In the genomic region with DNA sequence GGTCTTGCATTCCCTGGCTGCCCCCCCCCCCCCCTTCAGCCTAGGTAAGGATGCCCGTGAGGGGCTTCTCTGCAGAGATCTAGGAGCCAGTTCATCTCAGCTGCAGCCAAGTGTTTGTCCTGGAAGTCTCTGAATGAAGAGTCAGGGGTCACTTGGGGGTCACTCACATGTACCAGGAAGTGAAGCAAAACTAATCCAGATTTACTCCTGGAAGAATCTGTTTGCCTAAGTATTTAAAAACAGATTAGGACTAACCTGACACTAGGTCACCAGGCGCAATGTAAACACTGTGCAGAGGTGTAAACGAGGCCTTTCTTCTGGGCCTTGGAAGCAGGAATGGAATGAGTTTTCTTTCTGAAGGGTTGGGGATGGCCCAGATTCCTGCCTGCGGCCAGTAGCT, we compare ENCODE assay signal across 23 mouse cellular contexts. TPM values are rescaled to one million over a fixed set of nuclear protein-coding genes. Genes with fewer than 3 reads are reported as not detected.
A peak's percentile ranks its signal among the peaks of the same experiment; 100 is the strongest.
DNase-seq lines count a peak whose midpoint lies in the region; ATAC-seq lines count a peak whose summit lies in the region.
"Had no signal": no experiment of that assay in that cellular context is flagged by ENCODE, and none has a peak within 500 bp of the region (broad histone marks: within the 10 kb centered on the region; RNA-seq: fewer than 3 reads in every experiment).

No protein-coding gene starts in this region.

- no peaks in the 10 kb centered on the region for H3K27me3 ChIP-seq in lung, embryonic 16.5 days (ENCODE audit: control insufficient read depth, insufficient read depth, low read depth, low read length)
- no peaks in the 10 kb centered on the region for H3K27me3 ChIP-seq in embryonic facial prominence, embryonic 14.5 days (replicated peaks; ENCODE audit: control insufficient read depth, insufficient read depth, low read length)
- no peaks in the 10 kb centered on the region for H3K27me3 ChIP-seq in stomach, embryonic 16.5 days (ENCODE audit: control insufficient read depth, insufficient read depth, low read length)
- H3K27me3 ChIP-seq in midbrain, embryonic 14.5 days (ENCODE audit: control insufficient read depth, insufficient read depth, low read length), result no peaks in the 10 kb centered on the region
- H3K27me3 ChIP-seq: forebrain, embryonic 12.5 days; heart, embryonic 12.5 days; hindbrain, embryonic 12.5 days; limb, embryonic 12.5 days; liver, embryonic 13.5 days; neural tube, embryonic 12.5 days had no signal

- ATAC-seq in lung, embryonic 16.5 days (ENCODE audit: low read depth), result peak; percentile 17; the same call in 1 of the 2 replicates
- peak; percentile 41; the same call in 1 of the 2 replicates for ATAC-seq in embryonic facial prominence, embryonic 14.5 days (ENCODE audit: low read depth)
- peak; percentile 65; the same call in 1 of the 2 replicates for ATAC-seq in stomach, embryonic 16.5 days (ENCODE audit: insufficient read depth, low FRiP score)
- ATAC-seq in midbrain, embryonic 14.5 days (ENCODE audit: low FRiP score, low TSS enrichment), result no peak
- ATAC-seq: inflammation-experienced regulatory T-cells, adult 6 months had no signal

- no peak overlapping the region for H3K27ac ChIP-seq in lung, embryonic 16.5 days (ENCODE audit: low read length)
- H3K27ac ChIP-seq in embryonic facial prominence, embryonic 14.5 days (replicated peaks; ENCODE audit: low read depth, low read length), result no peak overlapping the region
- H3K27ac ChIP-seq in stomach, embryonic 16.5 days (ENCODE audit: low read length), result no peak overlapping the region
- no peak overlapping the region for H3K27ac ChIP-seq in midbrain, embryonic 14.5 days (replicated peaks; ENCODE audit: low read depth, low read length)
- H3K27ac ChIP-seq: forebrain, embryonic 12.5 days; hindbrain, embryonic 12.5 days; liver, embryonic 13.5 days; macrophage; neural tube, embryonic 12.5 days had no signal

- no peak for DNase-seq in lung, postnatal 25 days (ENCODE audit: low spot score)
- DNase-seq in embryo, embryonic 11 days, result peak; percentile 58
- DNase-seq in embryonic facial prominence, embryonic 14.5 days (ENCODE audit: low spot score), result peak; percentile 49
- no peak for DNase-seq in midbrain, embryonic 14.5 days
- no peak for DNase-seq in layer of hippocampus, postnatal 14 days (ENCODE audit: low spot score in 2 of 2)
- DNase-seq: adrenal gland, postnatal 10 days; cerebellum, adult 9-10 months; heart, postnatal 14 days; layer of hippocampus, adult 9-11 months; liver, embryonic 13.5 days; right cerebral cortex, postnatal 14 days; spleen, adult 18-20 months had no signal

- H3K36me3 ChIP-seq in lung, embryonic 16.5 days (ENCODE audit: control insufficient read depth, insufficient read depth, low read length), result peaks cover 4% of the 10 kb centered on the region; the same call in 1 of the 2 replicates
- H3K36me3 ChIP-seq in embryonic facial prominence, embryonic 14.5 days (ENCODE audit: control insufficient read depth, insufficient read depth, low read length), result peaks cover 27% of the 10 kb centered on the region
- H3K36me3 ChIP-seq in stomach, embryonic 16.5 days (ENCODE audit: control insufficient read depth, insufficient read depth, low read length), result 0 out of 2 replicates have a peak, but pooled peaks cover 6% of the 10 kb centered on the region
- H3K36me3 ChIP-seq in midbrain, embryonic 14.5 days (ENCODE audit: control insufficient read depth, insufficient read depth, low read length), result peaks cover 26% of the 10 kb centered on the region

- no peak overlapping the region for H3K4me2 ChIP-seq in lung, embryonic 16.5 days (ENCODE audit: low read depth, low read length)
- H3K4me2 ChIP-seq in embryonic facial prominence, embryonic 14.5 days (ENCODE audit: low read depth, low read length), result no peak overlapping the region
- H3K4me2 ChIP-seq in stomach, embryonic 16.5 days (ENCODE audit: low read depth, low read length), result no peak overlapping the region
- no peak overlapping the region for H3K4me2 ChIP-seq in midbrain, embryonic 14.5 days (ENCODE audit: low read length)
- H3K4me2 ChIP-seq: forebrain, embryonic 12.5 days; heart, embryonic 12.5 days; hindbrain, embryonic 12.5 days; limb, embryonic 12.5 days; liver, embryonic 13.5 days; midbrain, embryonic 11.5 days; neural tube, embryonic 12.5 days had no signal

- WGBS in lung, embryonic 16.5 days, result 22% methylated on average over 4 of the region's 4 CpGs
- 33% methylated on average over 4 of the region's 4 CpGs for WGBS in embryonic facial prominence, embryonic 14.5 days
- 22% methylated on average over 4 of the region's 4 CpGs for WGBS in stomach, embryonic 16.5 days
- 27% methylated on average over 4 of the region's 4 CpGs for WGBS in midbrain, embryonic 14.5 days

- H3K4me3 ChIP-seq in lung, embryonic 16.5 days (ENCODE audit: low read length), result no peak overlapping the region
- no peak overlapping the region for H3K4me3 ChIP-seq in embryonic facial prominence, embryonic 14.5 days (ENCODE audit: low read depth, low read length)
- H3K4me3 ChIP-seq in stomach, embryonic 16.5 days (replicated peaks; ENCODE audit: low read length), result no peak overlapping the region
- no peak overlapping the region for H3K4me3 ChIP-seq in midbrain, embryonic 14.5 days (replicated peaks; ENCODE audit: low read depth, low read length)
- H3K4me3 ChIP-seq: forebrain, embryonic 12.5 days; heart, embryonic 12.5 days; hindbrain, embryonic 12.5 days; limb, embryonic 12.5 days; liver, embryonic 13.5 days; neural tube, embryonic 12.5 days had no signal

- peaks cover 8% of the 10 kb centered on the region; the same call in 1 of the 2 replicates for H3K4me1 ChIP-seq in lung, embryonic 16.5 days (replicated peaks; ENCODE audit: control insufficient read depth, insufficient read depth, low read length)
- peaks cover 10% of the 10 kb centered on the region for H3K4me1 ChIP-seq in embryonic facial prominence, embryonic 14.5 days (ENCODE audit: control insufficient read depth, insufficient read depth, low read length)
- peaks cover 17% of the 10 kb centered on the region for H3K4me1 ChIP-seq in stomach, embryonic 16.5 days (ENCODE audit: control insufficient read depth, insufficient read depth, low read length)
- H3K4me1 ChIP-seq in midbrain, embryonic 14.5 days (ENCODE audit: control insufficient read depth, insufficient read depth, low read length), result peaks cover 10% of the 10 kb centered on the region
- H3K4me1 ChIP-seq: liver, embryonic 13.5 days had no signal

- no peaks in the 10 kb centered on the region for H3K9me3 ChIP-seq in lung, embryonic 16.5 days (ENCODE audit: control insufficient read depth, low read length)
- no peaks in the 10 kb centered on the region for H3K9me3 ChIP-seq in embryonic facial prominence, embryonic 14.5 days (ENCODE audit: control insufficient read depth, low read length)
- no peaks in the 10 kb centered on the region for H3K9me3 ChIP-seq in stomach, embryonic 16.5 days (replicated peaks; ENCODE audit: control insufficient read depth, low read length)
- no peaks in the 10 kb centered on the region for H3K9me3 ChIP-seq in midbrain, embryonic 14.5 days (ENCODE audit: control insufficient read depth, low read length)
- H3K9me3 ChIP-seq: heart, embryonic 12.5 days; hindbrain, embryonic 12.5 days; limb, embryonic 12.5 days; liver, embryonic 13.5 days; neural tube, embryonic 12.5 days had no signal

- no peak overlapping the region for H3K9ac ChIP-seq in lung, embryonic 16.5 days (ENCODE audit: low read length)
- H3K9ac ChIP-seq in embryonic facial prominence, embryonic 14.5 days (ENCODE audit: low read depth, low read length), result no peak overlapping the region
- H3K9ac ChIP-seq in stomach, embryonic 16.5 days (ENCODE audit: low read length), result no peak overlapping the region
- no peak overlapping the region for H3K9ac ChIP-seq in midbrain, embryonic 14.5 days (replicated peaks; ENCODE audit: low read length)
- H3K9ac ChIP-seq: forebrain, embryonic 12.5 days; heart, embryonic 12.5 days; hindbrain, embryonic 12.5 days; limb, embryonic 12.5 days; liver, embryonic 13.5 days; neural tube, embryonic 12.5 days had no signal

RNA-seq across cellular contexts. Expression of a gene that starts 45.3 kb away (rescaled TPM):
- not detected in 2 replicates for polyA plus RNA-seq in lung, embryonic 16.5 days (2015; fragmentation: Nextera tagmentation; extraction: Ambion mirVana)
- polyA plus RNA-seq in embryonic facial prominence, embryonic 14.5 days (2014; fragmentation: Nextera tagmentation; extraction: Ambion mirVana), result 0.18 and 0.39 TPM in 2 replicates
- not detected in 2 replicates for polyA plus RNA-seq in stomach, embryonic 16.5 days (2015; fragmentation: Nextera tagmentation; extraction: Ambion mirVana)
- 11.6 and 12.1 TPM in 2 replicates for polyA plus RNA-seq in midbrain, embryonic 14.5 days (2014; fragmentation: Nextera tagmentation; extraction: Ambion mirVana)
- under 1 TPM in 1 of 2 experiments, not detected in 1; 0.14 TPM for total RNA-seq in layer of hippocampus, postnatal 14 days (2021)
- total RNA-seq: adrenal gland, postnatal 10 days; heart, postnatal 14 days had no signal
- polyA plus RNA-seq: frontal cortex, adult 2 months; inflammation-experienced regulatory T-cells, adult 6 months; limb, embryonic 12.5 days had no signal

Comparison
In these comparisons a context has a peak if more than half of its experiments do, and no peak if none do; other contexts are left out.
1. DNase-seq: peak in embryo, embryonic 11 days (single experiment) and embryonic facial prominence, embryonic 14.5 days (single experiment); none in lung, postnatal 25 days (single experiment), midbrain, embryonic 14.5 days (single experiment) and layer of hippocampus, postnatal 14 days (0 of 2).